Mouse (Mus musculus) hindbrain, embryonic 12.5 days (tissue): ENCODE measurements around the gene Tcf7l1. TPM values are rescaled to one million over a fixed set of nuclear protein-coding genes. Genes with fewer than 3 reads are reported as not detected.

Source experiments
- ATAC-seq: fragments of 200-750 bp; cut with Nextera tagmentation; 2 replicates; pipeline ENCODE4 v1.8.0; 2017; ENCODE audit warnings: moderate TSS enrichment; ENCODE audit not compliant: low FRiP score
- H3K27ac ChIP-seq: fragments of 300-500 bp; sonication (generic); 2 replicates; pipeline ENCODE4 v1.5.1; 2016; ENCODE audit warnings: mild to moderate bottlenecking
- H3K27me3 ChIP-seq: fragments of 300-500 bp; sonication (generic); 2 replicates; pipeline ENCODE4 v1.6.1; 2016; ENCODE audit warnings: mild to moderate bottlenecking
- H3K36me3 ChIP-seq: fragments of 300-500 bp; sonication (generic); 2 replicates; pipeline ENCODE4 v1.6.1; 2016; ENCODE audit warnings: mild to moderate bottlenecking
- H3K4me1 ChIP-seq: fragments of 300-500 bp; sonication (generic); 2 replicates; pipeline ENCODE4 v1.6.1; 2016
- H3K4me2 ChIP-seq: fragments of 300-500 bp; sonication (generic); replicated peaks from 2 replicates; pipeline ENCODE4 v1.6.1; 2016; ENCODE audit warnings: mild to moderate bottlenecking
- H3K4me3 ChIP-seq: fragments of 300-500 bp; sonication (generic); 2 replicates; pipeline ENCODE4 v1.5.1; 2016; ENCODE audit warnings: mild to moderate bottlenecking
- H3K9ac ChIP-seq: fragments of 300-500 bp; sonication (generic); 2 replicates; pipeline ENCODE4 v1.6.1; 2016; ENCODE audit warnings: mild to moderate bottlenecking, moderate library complexity
- H3K9me3 ChIP-seq: fragments of 300-500 bp; sonication (generic); replicated peaks from 2 replicates; pipeline ENCODE4 v1.6.1; 2016; ENCODE audit warnings: mild to moderate bottlenecking
- WGBS: fragments of 180-500 bp; shearing (Covaris S2); methylation state at CpG from one replicate; pipeline ENCODE4 v1.1.7; 2016; 5-methylcytosine and 5-hydroxymethylcytosine counted together
- polyA plus RNA-seq: library from polyadenylated mRNA; unstranded; fragments of >200 nt; fragmentation: Nextera tagmentation; extraction: Ambion mirVana; gene quantifications from 2 replicates; pipeline ENCODE4 v1.2.1, GENCODE M21; 2016

Gene Tcf7l1
- polyA plus RNA-seq, 1 experiment from 2014 or later, result 24.7 TPM

DNA sequence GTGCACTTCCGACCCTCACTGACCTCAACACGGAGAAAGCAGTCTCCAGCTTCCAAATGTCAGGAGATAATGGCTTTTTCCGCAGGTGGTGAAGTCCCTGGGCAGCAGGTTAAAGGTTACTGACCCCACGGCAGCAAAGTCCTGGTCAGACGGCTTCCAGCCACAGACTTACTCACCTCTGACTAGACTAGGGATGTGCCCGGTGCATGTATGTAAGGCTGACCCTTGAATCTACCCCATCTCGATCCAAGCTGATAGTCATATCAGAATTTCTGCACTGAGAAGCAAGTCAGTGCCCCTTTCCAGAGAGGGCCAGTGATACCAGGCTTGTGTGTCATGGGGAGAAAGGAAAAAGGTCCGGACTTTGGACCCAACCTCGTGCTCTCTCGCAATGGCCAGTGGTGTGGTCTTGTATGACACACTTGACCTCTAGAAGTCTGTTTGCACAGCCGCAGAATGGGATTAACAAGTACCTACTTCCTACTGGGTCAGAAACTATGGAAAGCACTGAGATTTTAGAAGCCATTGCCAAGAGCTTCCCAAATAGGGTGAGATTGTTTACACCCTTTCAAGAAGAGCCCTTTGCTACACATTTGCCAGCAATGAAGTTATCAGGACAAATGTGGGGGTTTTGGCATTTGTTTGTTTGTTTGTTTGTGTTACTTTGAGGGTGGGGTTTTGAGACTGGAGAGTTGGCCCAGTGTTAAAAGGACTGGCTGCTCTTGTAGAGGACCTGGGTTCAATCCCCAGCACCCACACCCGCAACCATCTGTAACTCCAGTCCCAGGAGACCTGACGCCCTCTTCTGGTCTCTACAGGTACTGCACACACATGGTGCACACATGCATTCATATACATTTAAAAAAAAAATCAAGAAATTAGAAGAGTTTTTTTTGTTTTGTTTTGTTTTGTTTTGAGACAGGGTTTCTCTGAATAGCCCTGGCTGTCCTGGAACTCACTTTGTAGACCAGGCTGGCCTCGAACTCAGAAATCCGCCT lies 10.0 kb downstream of the Tcf7l1 start:
- ATAC-seq, result no peak
- 90% methylated on average over 15 of the region's 15 CpGs for WGBS

DNA sequence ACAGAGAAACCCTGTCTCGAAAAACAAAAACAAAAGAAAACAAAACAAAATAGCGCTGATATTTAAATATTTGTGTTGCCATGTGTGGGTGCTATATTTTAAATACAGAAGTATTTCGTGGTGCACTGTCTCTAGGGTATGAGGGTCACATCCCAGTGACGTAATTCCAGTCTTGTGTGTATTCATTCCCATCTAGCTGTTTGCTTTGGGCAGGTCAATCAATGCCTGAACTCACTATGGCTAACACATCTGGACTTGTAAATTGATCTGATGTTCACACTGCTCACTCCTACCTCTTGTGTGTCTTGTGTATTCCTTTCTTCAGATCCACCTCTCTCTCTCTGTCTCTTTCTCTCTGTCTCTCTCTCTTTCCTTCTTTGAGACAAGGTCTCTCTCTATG lies 11.8 kb downstream of the Tcf7l1 start:
- Histone ChIP-seq H3K27ac (no peak overlapping the region), H3K36me3 (peaks cover 13% of the 10 kb centered on the region), H3K9ac (no peak overlapping the region), H3K27me3 (no peaks in the 10 kb centered on the region), H3K4me1 (no peaks in the 10 kb centered on the region; the same call in 1 of the 2 replicates), H3K4me2 (no peak overlapping the region), H3K9me3 (0 out of 2 replicates have a peak, but pooled peaks cover 3% of the 10 kb centered on the region), H3K4me3 (no peak overlapping the region)
- WGBS, result 89% methylated on average over 4 of the region's 4 CpGs
- no peak for ATAC-seq

More for the DNA sequence above, 10.0 kb downstream of the Tcf7l1 start:
- 0 out of 2 replicates have a peak, but pooled peaks cover 3% of the 10 kb centered on the region for H3K9me3 ChIP-seq
- H3K4me1 ChIP-seq, result no peaks in the 10 kb centered on the region; the same call in 1 of the 2 replicates
- H3K27ac ChIP-seq, result no peak overlapping the region
- peaks cover 13% of the 10 kb centered on the region for H3K36me3 ChIP-seq
- H3K9ac ChIP-seq, result no peak overlapping the region
- no peaks in the 10 kb centered on the region for H3K27me3 ChIP-seq
- no peak overlapping the region for H3K4me2 ChIP-seq
- H3K4me3 ChIP-seq, result no peak overlapping the region

DNA sequence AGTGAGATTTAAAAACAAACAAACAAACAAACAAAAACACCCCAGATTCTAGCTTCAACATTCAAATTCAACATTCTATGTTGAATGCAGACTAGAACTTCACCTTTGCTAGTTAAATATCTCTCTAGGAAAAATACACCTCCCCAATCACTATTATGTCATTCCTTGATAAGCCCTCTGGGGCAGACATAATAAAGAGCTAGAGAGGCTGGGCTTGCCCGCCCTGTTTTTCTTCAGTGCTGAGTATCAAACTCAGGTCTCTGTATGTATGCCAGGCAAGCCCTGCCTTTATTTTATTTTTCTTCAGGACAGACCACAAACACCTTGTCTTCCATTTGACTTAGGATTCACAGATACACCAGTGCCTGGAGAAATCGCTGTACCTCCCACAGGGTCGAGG lies 14.8 kb downstream of the Tcf7l1 start:
- Histone ChIP-seq H3K27me3 (no peaks in the 10 kb centered on the region), H3K4me2 (no peak overlapping the region), H3K4me3 (no peak overlapping the region), H3K9me3 (0 out of 2 replicates have a peak, but pooled peaks cover under 1% of the 10 kb centered on the region), H3K36me3 (peaks cover 3% of the 10 kb centered on the region), H3K9ac (no peak overlapping the region), H3K27ac (no peak overlapping the region), H3K4me1 (no peaks in the 10 kb centered on the region; the same call in 1 of the 2 replicates)
- WGBS, result 50% methylated on average over 3 of the region's 3 CpGs
- ATAC-seq, result no peak

DNA sequence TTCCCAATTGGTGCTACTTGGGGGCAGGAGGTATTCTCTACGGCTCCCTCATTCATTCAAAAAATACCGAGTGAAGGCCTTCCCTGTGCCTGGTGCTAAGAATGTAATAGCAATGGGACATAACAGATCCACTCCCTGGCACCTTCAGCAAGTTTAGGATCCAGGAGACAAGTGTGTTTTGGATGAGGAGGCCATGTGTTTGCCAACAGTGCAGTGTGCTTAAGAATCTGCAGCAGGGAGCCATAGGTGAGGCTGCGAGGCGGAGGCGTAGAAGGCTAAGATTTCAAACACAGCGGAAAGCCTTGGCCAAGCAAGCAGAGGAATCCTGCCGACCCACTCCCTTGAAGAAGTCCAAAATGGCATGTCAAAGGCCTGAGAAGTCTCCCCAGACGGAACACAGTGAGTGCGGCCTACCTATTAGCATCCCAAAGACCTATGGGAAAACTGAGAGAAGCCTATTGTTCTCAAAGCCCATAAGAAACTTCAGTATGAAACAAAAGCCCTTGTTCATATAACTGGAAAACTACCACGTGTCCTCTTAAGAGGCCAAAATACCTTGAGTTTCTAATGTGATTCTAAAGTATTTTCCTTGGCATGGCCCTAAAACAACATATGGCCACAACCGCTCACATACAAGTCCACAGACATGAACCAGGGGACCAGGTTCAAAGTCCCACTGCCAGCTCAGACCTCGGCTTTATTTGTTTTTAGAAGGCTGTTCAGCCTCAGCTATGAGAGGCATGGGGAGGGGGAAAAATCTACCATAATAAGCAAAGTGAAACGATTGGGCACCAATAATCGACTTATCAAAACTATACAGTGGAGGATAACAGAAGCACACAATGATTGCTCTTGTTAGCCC lies 18.9 kb downstream of the Tcf7l1 start:
- WGBS, result 70% methylated on average over 14 of the region's 14 CpGs
- peaks cover 20% of the 10 kb centered on the region for H3K4me1 ChIP-seq
- H3K4me3 ChIP-seq, result no peak overlapping the region
- no peaks in the 10 kb centered on the region for H3K27me3 ChIP-seq
- H3K36me3 ChIP-seq, result no peaks in the 10 kb centered on the region
- H3K9me3 ChIP-seq, result no peaks in the 10 kb centered on the region
- H3K4me2 ChIP-seq, result no peak overlapping the region
- no peak overlapping the region for H3K27ac ChIP-seq
- no peak overlapping the region for H3K9ac ChIP-seq
- no peak for ATAC-seq

DNA sequence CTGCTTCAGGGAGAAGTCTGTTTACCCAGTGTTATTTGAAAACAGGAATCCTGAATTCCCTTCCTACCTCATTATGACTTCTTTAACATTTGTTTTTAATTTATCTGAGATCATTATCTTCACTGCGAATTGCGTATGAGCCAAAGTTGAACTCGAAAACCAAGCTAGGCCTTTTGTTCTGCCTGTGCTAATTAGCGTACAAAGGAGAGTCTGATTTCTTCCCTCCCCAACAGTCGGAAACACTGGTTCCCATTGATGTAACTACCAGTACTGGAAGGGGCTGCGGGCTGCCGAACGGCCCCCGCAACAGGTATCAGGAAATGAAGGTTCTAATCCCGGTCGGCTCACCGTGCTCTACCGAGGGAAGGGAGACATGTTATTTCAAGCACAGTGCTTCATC lies 19.7 kb downstream of the Tcf7l1 start:
- H3K27me3 ChIP-seq, result no peaks in the 10 kb centered on the region
- 77% methylated on average over 13 of the region's 13 CpGs for WGBS
- H3K27ac ChIP-seq, result no peak overlapping the region
- H3K36me3 ChIP-seq, result no peaks in the 10 kb centered on the region
- H3K4me3 ChIP-seq, result no peak overlapping the region
- no peak for ATAC-seq
- no peaks in the 10 kb centered on the region for H3K9me3 ChIP-seq
- no peak overlapping the region for H3K9ac ChIP-seq
- H3K4me2 ChIP-seq, result no peak overlapping the region
- H3K4me1 ChIP-seq, result peaks cover 20% of the 10 kb centered on the region

DNA sequence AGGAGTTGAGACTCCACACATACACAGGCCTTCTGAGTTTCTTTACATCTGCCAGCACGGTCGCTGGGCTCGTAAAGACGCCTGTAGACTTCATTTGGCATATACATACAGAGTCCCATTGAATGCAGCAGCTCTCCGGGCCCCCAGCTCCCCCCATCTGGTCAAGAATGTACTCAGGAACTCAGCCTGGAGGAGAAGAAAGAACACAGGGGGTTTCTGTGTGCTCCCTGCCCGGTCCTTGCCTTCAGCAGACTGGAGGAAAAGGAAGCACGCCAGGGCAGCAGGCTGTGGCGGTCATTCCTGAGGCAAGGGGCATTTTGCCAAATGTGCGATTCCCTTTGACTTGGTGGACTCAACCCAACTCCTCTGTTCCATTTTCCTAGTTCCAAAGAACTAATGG lies 20.2 kb downstream of the Tcf7l1 start:
- ATAC-seq, result no peak
- Histone ChIP-seq H3K9me3 (no peaks in the 10 kb centered on the region), H3K9ac (no peak overlapping the region), H3K4me2 (no peak overlapping the region), H3K36me3 (no peaks in the 10 kb centered on the region), H3K4me3 (no peak overlapping the region), H3K27ac (no peak overlapping the region), H3K27me3 (no peaks in the 10 kb centered on the region), H3K4me1 (peaks cover 23% of the 10 kb centered on the region)
- 74% methylated on average over 9 of the region's 9 CpGs for WGBS

DNA sequence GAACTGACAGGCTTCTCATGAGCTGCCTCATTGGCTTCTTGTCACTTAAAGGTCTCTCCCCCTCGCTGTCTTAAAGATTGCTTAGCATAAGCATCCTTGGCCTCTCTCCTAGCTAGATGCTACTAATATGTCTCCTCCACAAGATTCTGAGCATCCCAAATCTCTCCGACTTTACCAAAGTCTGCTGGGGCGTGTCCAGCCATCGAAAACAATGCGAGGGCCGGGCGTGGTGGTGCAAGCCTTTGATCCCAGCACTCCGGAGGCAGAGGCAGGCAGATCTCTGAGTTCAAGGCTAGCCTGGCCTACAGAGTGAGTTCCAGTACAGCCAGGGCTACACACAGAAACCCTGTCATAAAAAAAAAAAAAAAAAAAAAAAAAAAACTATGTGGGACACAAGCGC lies 21.0 kb downstream of the Tcf7l1 start:
- H3K4me1 ChIP-seq, result peaks cover 23% of the 10 kb centered on the region
- 95% methylated on average over 9 of the region's 9 CpGs for WGBS
- no peaks in the 10 kb centered on the region for H3K36me3 ChIP-seq
- no peak overlapping the region for H3K4me3 ChIP-seq
- no peaks in the 10 kb centered on the region for H3K27me3 ChIP-seq
- H3K9ac ChIP-seq, result no peak overlapping the region
- ATAC-seq, result no peak
- H3K27ac ChIP-seq, result no peak overlapping the region
- no peaks in the 10 kb centered on the region for H3K9me3 ChIP-seq
- H3K4me2 ChIP-seq, result no peak overlapping the region

DNA sequence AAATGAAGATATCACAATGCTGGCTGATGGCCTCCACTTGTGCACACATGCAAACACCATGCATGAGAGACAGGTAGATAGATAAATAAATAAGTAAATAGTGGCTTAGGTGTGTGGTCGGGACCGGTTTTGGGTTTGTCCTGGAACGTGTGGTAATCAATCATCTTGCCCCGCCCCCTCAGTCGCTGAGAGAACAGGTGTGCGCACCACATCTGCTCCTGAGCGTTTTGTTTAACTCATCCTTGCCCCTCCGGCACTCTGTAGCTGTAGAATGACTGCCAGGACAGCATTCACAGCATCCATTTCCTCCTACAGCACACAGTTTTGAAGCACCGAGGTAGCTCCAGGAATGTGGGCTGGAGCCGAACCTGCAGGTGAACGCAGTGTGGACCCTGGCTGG lies 25.4 kb downstream of the Tcf7l1 start:
- Histone ChIP-seq H3K9me3 (no peaks in the 10 kb centered on the region), H3K4me1 (peaks cover 33% of the 10 kb centered on the region), H3K27me3 (no peaks in the 10 kb centered on the region), H3K36me3 (no peaks in the 10 kb centered on the region), H3K27ac (no peak overlapping the region), H3K9ac (no peak overlapping the region), H3K4me3 (no peak overlapping the region), H3K4me2 (no peak overlapping the region)
- 59% methylated on average over 11 of the region's 11 CpGs for WGBS
- ATAC-seq, result no peak

DNA sequence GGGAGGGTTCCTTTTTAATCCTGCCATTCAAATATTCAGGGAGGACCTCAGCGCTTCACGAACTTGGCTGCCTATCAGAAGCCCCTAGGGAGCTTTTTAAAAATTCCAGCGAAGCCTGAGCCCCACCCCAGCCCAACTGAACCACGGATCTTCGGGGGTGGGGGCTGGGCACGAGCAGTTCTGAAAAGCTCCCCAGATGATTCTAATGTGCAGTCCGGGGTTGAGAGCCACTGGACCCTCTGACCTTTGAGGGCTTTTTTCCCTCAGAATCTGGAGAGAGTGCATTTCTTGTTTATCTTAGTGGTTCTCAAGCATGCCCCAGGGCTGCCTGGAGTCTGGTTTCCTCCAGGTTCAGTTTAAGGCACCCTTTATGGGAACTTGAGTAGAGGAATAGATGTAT lies 27.4 kb downstream of the Tcf7l1 start:
- Histone ChIP-seq H3K4me2 (no peak overlapping the region), H3K4me3 (no peak overlapping the region), H3K4me1 (peaks cover 28% of the 10 kb centered on the region), H3K9me3 (no peaks in the 10 kb centered on the region), H3K27me3 (no peaks in the 10 kb centered on the region), H3K27ac (no peak overlapping the region), H3K36me3 (no peaks in the 10 kb centered on the region), H3K9ac (no peak overlapping the region)
- 31% methylated on average over 7 of the region's 7 CpGs for WGBS
- no peak for ATAC-seq

DNA sequence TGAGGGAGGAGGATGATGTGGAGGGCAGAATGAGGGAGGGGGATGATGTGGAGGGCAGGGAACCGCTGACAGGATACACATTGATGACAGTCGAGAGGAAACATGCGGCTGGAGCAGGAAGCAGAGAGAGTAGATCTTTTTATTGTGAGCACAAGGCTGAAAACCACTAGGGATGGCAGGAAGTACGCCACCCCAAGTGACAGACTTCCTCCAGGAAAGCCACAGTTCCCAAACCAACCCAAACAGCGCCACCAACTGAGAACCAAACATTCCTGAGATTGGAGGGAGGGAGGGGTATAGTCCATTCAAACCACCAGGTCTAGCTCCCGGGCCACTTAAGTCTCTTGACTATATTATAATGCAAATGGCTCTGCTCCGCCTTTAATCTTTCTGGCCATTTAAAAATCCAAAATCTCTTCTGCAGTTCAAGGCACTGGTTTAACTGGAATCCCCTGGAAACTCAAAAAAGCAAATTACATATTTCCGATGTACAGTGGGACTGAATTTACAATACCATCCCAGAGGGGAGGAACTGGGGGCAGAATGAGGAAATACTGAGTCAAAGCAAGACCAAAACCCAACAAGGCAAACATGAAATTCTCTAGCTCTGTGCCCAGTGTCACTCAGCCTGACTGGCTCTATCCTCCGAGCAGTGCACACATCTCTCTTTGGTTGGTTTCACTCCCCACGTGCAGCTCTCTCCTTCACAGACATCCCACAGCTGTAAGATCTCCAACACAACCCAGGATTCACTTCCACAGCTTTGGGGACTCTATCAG lies 30.6 kb downstream of the Tcf7l1 start:
- no peaks in the 10 kb centered on the region for H3K36me3 ChIP-seq
- no peaks in the 10 kb centered on the region for H3K27me3 ChIP-seq
- no peak overlapping the region for H3K4me2 ChIP-seq
- peaks cover 33% of the 10 kb centered on the region for H3K4me1 ChIP-seq
- 51% methylated on average over 10 of the region's 10 CpGs for WGBS
- H3K9ac ChIP-seq, result no peak overlapping the region
- no peaks in the 10 kb centered on the region for H3K9me3 ChIP-seq
- H3K4me3 ChIP-seq, result no peak overlapping the region
- no peak overlapping the region for H3K27ac ChIP-seq
- ATAC-seq, result no peak

DNA sequence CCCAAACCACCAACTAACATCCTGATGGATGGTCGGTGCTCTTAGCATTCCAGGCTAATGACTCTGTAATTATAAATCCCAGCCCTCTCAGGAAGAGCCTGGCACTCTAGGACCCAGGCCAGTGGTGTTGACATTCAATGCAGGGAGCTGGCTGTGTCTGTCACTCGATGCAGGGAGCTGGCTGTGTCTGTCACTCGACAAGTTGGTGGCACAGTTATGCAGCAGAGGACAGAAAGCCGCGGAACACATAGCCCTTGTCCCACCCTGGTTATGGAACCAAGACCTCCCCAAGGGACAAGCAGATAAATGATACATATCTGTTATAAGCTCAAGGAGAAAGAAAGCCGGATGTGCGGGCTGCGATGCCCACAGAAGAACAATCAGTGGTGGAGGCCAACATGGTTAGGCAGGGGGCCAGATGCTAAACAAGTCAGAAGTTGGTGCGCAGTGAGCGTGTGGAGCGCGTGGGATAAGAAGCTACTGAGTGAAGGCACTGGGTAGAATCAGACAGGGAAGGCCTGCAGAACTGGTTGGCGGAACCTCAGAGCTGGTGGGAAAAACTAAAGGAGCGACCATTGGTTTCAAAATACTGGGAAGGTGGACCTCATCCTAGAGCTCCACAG lies 33.7 kb downstream of the Tcf7l1 start:
- Histone ChIP-seq H3K4me1 (peaks cover 21% of the 10 kb centered on the region), H3K4me3 (no peak overlapping the region), H3K27ac (no peak overlapping the region), H3K4me2 (no peak overlapping the region), H3K9me3 (no peaks in the 10 kb centered on the region), H3K9ac (no peak overlapping the region), H3K36me3 (no peaks in the 10 kb centered on the region), H3K27me3 (no peaks in the 10 kb centered on the region)
- 72% methylated on average over 14 of the region's 14 CpGs for WGBS
- no peak for ATAC-seq
